Mouse (Mus musculus): ENCODE data around the gene Pwwp2a. TPM values are rescaled to one million over a fixed set of nuclear protein-coding genes. Genes with fewer than 3 reads are reported as not detected.
A peak's percentile ranks its signal among the peaks of the same experiment; 100 is the strongest.

The Pwwp2a gene
- total RNA-seq (2012; rRNA removed) (19.6 and 20.6 TPM in 2 replicates), polyA plus RNA-seq (2012; ENCODE audit: insufficient read depth in 1 of 2, insufficient read length in 2 of 2, low read depth in 1 of 2, low replicate concordance in 2 of 2, missing spikeins in 1 of 2) (10 to 100 TPM in 1 of 2 experiments, not detected in 1; 32.0 TPM)

DNA sequence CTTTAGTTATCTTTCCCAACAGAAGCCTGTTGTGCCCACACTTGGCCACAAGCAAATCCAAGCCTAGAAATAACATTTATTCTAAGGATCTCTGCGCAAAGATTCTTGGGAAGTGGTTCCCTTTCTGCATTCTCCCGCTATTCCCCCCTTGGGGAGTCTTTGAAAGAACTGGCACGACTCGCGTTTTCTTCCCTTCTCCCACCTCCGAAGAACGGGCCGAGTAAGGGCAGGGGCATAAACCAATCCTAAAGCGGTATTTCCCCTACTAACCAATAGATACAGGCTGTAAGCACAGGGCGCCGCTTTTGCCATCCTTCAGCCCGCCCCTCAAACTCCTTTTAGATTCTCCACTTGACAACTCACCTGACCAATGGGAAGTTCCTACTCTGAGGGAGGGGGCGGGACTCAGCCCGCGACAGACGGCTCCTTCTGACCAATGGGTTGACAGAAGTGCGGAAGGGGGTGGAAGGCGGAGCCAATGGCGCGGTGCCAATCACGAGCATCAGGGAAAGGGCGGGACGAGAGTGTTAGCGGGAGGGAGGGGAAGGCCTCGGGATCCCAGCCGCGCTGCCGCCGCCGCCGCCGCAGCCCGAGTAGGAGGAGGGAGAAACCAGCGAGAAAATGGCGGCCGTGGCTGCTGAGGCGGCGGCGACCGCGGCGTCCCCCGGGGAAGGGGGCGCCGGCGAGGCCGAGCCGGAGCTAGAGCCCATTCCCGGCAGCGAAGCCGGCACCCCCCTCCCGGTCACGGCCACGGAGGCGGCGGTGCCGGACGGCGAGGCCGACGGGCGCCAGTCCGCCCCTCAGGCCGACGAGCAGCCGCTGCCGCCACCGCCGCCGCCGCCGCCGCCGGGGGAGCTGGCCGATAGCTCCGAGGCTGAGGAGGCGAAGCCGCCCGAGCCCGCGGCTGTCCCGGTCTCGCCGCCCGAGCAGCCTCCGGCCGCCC lies at the start of gene Pwwp2a:
TSS of gene Pwwp2a (plus strand) at position 527 of the 943 bp plus-strand sequence.
- H3K79me2 ChIP-seq (ENCODE audit: control insufficient read depth, insufficient read depth, low read length, poor library complexity), result peaks cover 28% of the 10 kb centered on the region
- H3K36me3 ChIP-seq (ENCODE audit: control insufficient read depth in 1 of 2, insufficient read depth in 2 of 2, low read length in 2 of 2), result peaks cover 18 to 33% of the 10 kb centered on the region in 2 experiments
- peaks cover 0 to 5% of the 10 kb centered on the region in 2 experiments; a peak in 2 of 4 replicates for H3K27me3 ChIP-seq (ENCODE audit: control insufficient read depth in 1 of 2, insufficient read depth in 2 of 2, low read length in 2 of 2)
- H3K9me3 ChIP-seq (replicated peaks; ENCODE audit: insufficient read depth, low read length), result no peaks in the 10 kb centered on the region
- H3K4me3 ChIP-seq (ENCODE audit: control insufficient read depth in 1 of 2, insufficient read depth in 1 of 2, low read depth in 2 of 2, low read length in 2 of 2), result peak within 1 kb of the TSS; percentile 94 to 98
- peaks cover 6 to 11% of the 10 kb centered on the region in 2 experiments for H3K4me1 ChIP-seq (ENCODE audit: control insufficient read depth in 1 of 2, insufficient read depth in 2 of 2, low read length in 2 of 2)
- H3K9ac ChIP-seq (ENCODE audit: control insufficient read depth, low read depth, low read length, poor library complexity, severe bottlenecking), result peak within 1 kb of the TSS; percentile 96
- H3K27ac ChIP-seq (ENCODE audit: control insufficient read depth, low read depth, low read length), result peak within 1 kb of the TSS; percentile 71
- DNase-seq (ENCODE audit: low read depth, low spot score), result peak; percentile 100
- TF ChIP-seq GATA1 (IDR thresholded peaks at IDR 0.05; ENCODE audit: low read depth, low read length) (peak; percentile 53), MEF2A (IDR thresholded peaks at IDR 0.05; ENCODE audit: extremely low read depth, insufficient replicate concordance, low read depth, low read length, poor library complexity, severe bottlenecking) (no peak), CHD1 (IDR thresholded peaks at IDR 0.05; ENCODE audit: low read depth, low read length) (no peak), USF2 (IDR thresholded peaks at IDR 0.05; ENCODE audit: borderline replicate concordance in 1 of 2, insufficient read depth in 1 of 2, low read depth in 1 of 2, low read length in 2 of 2) (no peak), TBP (IDR thresholded peaks at IDR 0.05; ENCODE audit: low read depth, low read length) (peak; percentile 90), E2F4 (IDR thresholded peaks at IDR 0.05; ENCODE audit: borderline replicate concordance, low read depth, low read length) (peak; percentile 81), TAL1 (IDR thresholded peaks at IDR 0.05; ENCODE audit: low read length) (no peak), RAD21 (IDR thresholded peaks at IDR 0.05; ENCODE audit: low read depth, low read length) (no peak), NELFE (IDR thresholded peaks at IDR 0.05; ENCODE audit: low read depth, low read length) (peak; percentile 75), BHLHE40 (IDR thresholded peaks at IDR 0.05; ENCODE audit: borderline replicate concordance, low read depth, low read length) (peak; percentile 72; the same call in 1 of the 2 replicates), MXI1 (IDR thresholded peaks at IDR 0.05; ENCODE audit: low read depth, low read length) (peak; percentile 67; the same call in 1 of the 2 replicates), POLR2A (IDR thresholded peaks at IDR 0.05; ENCODE audit: control insufficient read depth in 1 of 2, insufficient read depth in 1 of 2, low read depth in 1 of 2, low read length in 2 of 2, poor library complexity in 1 of 2) (peak; percentile 70 to 89), RCOR1 (IDR thresholded peaks at IDR 0.05; ENCODE audit: low read depth, low read length) (peak; percentile 69), NRF1 (IDR thresholded peaks at IDR 0.05; ENCODE audit: insufficient read depth, low read depth, low read length, poor library complexity, severe bottlenecking) (0 out of 2 replicates have a peak, but pooled peaks have one; percentile 34), ELF1 (IDR thresholded peaks at IDR 0.05; ENCODE audit: low read depth, low read length) (peak; percentile 83), EP300 (IDR thresholded peaks at IDR 0.05; ENCODE audit: low read depth in 1 of 2, low read length in 2 of 2) (peak in 1 of 2 experiments; percentile 12; a peak in 1 of 4 replicates), MYB (IDR thresholded peaks at IDR 0.05; ENCODE audit: low read depth, low read length) (no peak), MAZ (IDR thresholded peaks at IDR 0.05; ENCODE audit: low read depth, low read length) (peak; percentile 94), CTCF (IDR thresholded peaks at IDR 0.05 in 2 of 3, conservative IDR thresholded peaks at IDR 0.05 in 1 of 3; ENCODE audit: control insufficient read depth in 1 of 3, insufficient read depth in 1 of 3, low read depth in 2 of 3, low read length in 3 of 3, poor library complexity in 1 of 3, severe bottlenecking in 1 of 3) (no peak), MYC (IDR thresholded peaks at IDR 0.05; ENCODE audit: low read depth, low read length) (peak; percentile 76; the same call in 1 of the 2 replicates), CHD2 (IDR thresholded peaks at IDR 0.05; ENCODE audit: low read length) (peak; percentile 89; the same call in 1 of the 2 replicates), UBTF (IDR thresholded peaks at IDR 0.05; ENCODE audit: borderline replicate concordance, insufficient read depth, low read depth, low read length) (no peak), USF1 (IDR thresholded peaks at IDR 0.05; ENCODE audit: low read depth, low read length) (peak; percentile 62), TCF12 (IDR thresholded peaks at IDR 0.05; ENCODE audit: low read depth, low read length) (peak; percentile 39; the same call in 1 of the 2 replicates), SIN3A (IDR thresholded peaks at IDR 0.05; ENCODE audit: low read length) (peak; percentile 81), POLR2AphosphoS2 (IDR thresholded peaks at IDR 0.05; ENCODE audit: low read length) (peak; percentile 83), GABPA (IDR thresholded peaks at IDR 0.05; ENCODE audit: low read depth, low read length) (no peak), ZNF384 (IDR thresholded peaks at IDR 0.05; ENCODE audit: low read depth, low read length) (no peak), ZKSCAN1 (IDR thresholded peaks at IDR 0.05; ENCODE audit: low read depth, low read length) (no peak), SMC3 (IDR thresholded peaks at IDR 0.05; ENCODE audit: low read depth, low read length) (no peak), POLR2AphosphoS5 (IDR thresholded peaks at IDR 0.05; ENCODE audit: borderline replicate concordance, low read depth, low read length) (no peak), HCFC1 (IDR thresholded peaks at IDR 0.05; ENCODE audit: low read depth, low read length) (peak; percentile 80), ZC3H11A (IDR thresholded peaks at IDR 0.05; ENCODE audit: low read depth, low read length) (no peak)
